Mouse (Mus musculus) right cerebral cortex, adult 18-20 months (tissue): ENCODE measurements at regions not wholly inside any gene's neighbourhood (a gene's known extent, or its start where the extent isn't known, plus 50 kb on each side); places are given as distances from the start of the nearest gene placed in this dataset.

Experiments used
- DNase-seq: peaks from one replicate; pipeline ENCODE4 v3.0.0; 2022; ENCODE audit warnings: mixed read lengths

DNA sequence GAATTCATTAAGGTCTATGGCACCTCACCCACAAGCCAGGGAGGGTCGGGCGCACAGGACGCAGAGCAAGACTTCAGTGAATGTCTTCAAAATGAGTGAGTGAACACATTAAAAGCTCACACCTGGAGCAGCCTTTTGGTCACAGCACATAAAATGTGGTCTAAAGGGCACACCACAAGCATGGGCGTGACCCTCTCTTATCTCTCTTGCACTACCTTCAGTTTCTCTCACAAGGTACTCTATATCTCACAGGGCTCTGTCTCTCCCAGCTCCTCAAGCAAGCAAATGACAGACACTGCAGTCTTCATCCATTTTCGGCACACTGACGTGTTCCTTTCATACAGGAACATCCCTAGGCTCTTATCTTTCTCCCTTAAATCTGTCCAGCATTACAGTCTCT is 444.0 kb downstream of the Slc16a7 start:
- DNase-seq = no peak

DNA sequence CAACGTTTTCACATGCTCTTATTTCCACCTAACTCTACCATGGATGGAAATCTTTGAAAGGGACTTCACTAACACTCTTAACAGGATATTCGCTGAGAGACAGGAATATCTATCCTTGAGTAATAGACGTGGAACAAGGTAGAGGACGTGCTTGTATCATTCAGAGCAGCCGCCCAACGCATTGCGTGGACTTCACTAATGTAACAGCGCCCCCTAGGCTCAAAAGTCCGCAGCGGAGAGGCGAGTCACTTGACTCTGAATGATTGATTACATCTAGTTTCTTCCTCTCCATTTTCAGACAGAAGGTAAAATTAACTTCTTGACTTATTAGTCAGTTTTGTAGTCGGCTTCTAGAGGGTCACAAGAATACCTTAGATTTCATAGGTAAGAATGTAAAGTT is 447.1 kb downstream of the Slc16a7 start:
- DNase-seq = no peak

DNA sequence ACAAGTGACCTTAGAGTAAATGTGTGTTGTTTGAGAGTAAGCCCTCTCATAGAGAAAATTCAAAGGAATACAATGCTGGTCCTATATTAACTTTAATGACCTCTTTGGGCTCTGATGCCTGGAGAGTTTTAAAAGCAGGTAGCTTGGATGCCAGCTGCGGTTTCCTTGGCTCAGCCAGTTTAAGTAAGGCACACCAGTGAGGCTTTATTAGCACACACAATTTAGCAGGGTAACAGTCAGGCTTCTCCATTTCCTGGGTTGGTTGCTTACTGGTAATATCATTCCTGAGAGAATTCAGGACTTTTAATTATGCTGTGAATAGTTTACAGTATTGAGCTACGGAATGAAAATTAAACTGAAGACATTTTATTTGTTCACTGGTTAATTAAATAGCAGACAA is 462.0 kb downstream of the Slc16a7 start:
- no peak for DNase-seq

- peak; percentile 31 for DNase-seq
These were observed 489.2 kb downstream of the Slc16a7 start for GRCm38 (mm10) chr10:124900044-124900443.

DNA sequence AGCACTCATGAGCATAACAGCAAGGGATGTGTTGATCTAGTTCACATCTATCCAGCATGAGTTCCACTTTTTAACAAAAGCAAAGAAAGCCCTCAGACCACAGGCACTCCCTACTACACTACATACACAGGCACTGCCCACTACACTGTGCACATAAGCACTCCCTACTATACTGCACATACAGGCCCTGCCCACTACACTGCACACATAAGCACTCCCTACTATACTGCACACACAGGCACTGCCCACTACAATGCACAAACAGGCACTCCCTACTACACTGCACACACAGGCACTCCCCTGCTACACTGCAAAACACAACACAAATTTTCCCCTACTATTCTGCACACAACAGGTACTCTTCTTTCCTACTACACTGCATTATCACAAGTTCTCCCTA is 510.7 kb downstream of the Slc16a7 start:
- DNase-seq = no peak

GRCm38 (mm10) chr10:124877706-124878105 is 511.6 kb downstream of the Slc16a7 start:
- DNase-seq = no peak

DNA sequence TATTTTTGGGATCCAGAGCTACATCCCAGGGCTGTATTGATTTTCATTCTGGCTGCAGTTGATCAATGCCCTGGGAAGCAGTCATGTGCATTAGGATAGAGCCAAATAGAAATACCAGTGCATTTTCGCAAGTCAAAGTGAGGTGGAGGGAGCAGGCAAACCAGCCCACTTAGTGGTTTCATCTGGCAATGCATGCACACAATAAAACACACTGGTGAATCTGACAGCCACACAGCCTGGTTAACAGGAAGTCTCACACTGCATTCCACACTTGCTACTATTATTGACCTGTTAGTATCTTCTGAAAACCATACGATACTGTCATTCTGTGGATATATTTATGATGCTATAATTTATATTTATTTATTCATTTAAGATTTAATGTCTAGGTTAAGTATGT is 517.1 kb downstream of the Slc16a7 start:
- DNase-seq = no peak

DNA sequence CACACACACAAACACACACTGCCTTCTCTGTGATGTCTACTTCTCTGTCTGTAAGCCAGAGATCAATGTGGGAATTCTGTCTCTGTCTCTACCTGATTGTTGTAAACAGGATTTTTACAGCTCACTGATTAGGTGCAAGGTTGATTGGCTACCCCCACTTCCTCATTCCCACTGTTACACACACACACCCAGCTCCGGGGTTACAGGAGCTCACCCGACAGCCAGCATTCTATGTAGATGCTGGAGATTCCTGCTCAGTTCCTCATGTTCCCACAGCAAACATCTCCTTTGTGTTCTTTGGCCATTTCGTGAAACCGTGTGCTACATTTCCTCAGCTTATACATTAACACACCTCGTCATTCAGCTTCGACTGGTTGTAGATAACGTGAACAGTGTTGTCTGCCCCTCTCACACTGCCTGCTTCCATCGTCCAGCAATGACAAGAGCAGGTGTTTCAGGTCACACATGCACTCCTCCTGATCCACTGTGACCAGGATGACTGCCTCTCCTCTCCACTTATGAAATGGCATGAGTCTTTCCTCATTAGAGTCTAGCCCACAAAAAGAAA is 546.6 kb downstream of the Slc16a7 start:
- no peak for DNase-seq

DNA sequence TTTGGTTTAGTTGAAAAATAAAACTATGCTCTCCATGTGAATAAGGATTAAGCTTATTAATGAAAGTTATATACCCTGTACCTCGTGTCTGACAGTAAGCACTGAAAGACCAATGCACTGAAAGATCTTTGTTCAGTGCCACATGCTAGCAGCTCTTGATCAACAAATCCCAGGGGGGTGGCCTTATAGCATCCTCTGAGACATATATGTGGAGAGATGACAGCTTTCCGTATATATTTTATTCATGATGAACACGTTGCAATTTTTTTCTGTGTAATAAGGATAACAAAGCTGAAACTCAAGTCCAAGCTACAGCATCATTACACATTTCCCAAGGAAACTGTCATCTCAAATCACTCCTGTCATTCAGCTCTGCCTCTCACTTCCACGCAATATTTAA is 555.3 kb downstream of the Slc16a7 start:
- no peak for DNase-seq

GRCm38 (mm10) chr10:124803997-124804614 is 585.2 kb downstream of the Slc16a7 start:
- DNase-seq = no peak
